Mouse (Mus musculus): ENCODE results near the gene Methig1. TPM values are rescaled to one million over a fixed set of nuclear protein-coding genes. Genes with fewer than 3 reads are reported as not detected.
"Not testable (repeated sequence)": the region's sequence is repeated elsewhere in the genome, so short reads cannot be mapped to it uniquely, and the experiment has no call there.

Gene Methig1
- polyA plus RNA-seq, 1 experiment, result not detected

GRCm38 (mm10) chr15:100325235-100325634, 27.7 kb upstream of the Methig1 start:
- WGBS, result 83% methylated on average over 3 of the region's 3 CpGs
- Histone ChIP-seq H3K4me3 (ENCODE audit: extremely low read depth, insufficient read depth, insufficient read length) (no peak overlapping the region), H3K36me3 (ENCODE audit: control insufficient read depth, insufficient read depth, low read length) (no peaks in the 10 kb centered on the region), H3K27me3 (ENCODE audit: control insufficient read depth, insufficient read depth, low read length) (no peaks in the 10 kb centered on the region), H3K4me1 (ENCODE audit: control insufficient read depth, insufficient read depth, insufficient read length) (no peaks in the 10 kb centered on the region), H3K27ac (ENCODE audit: insufficient read depth, low read length) (no peak overlapping the region)
- no peak for DNase-seq (ENCODE audit: low read depth in 1 of 2, low spot score in 2 of 2)
- no peak for TF ChIP-seq POLR2A (IDR thresholded peaks at IDR 0.05; ENCODE audit: low read depth, low read length)
- TF ChIP-seq CTCF (IDR thresholded peaks at IDR 0.05; ENCODE audit: extremely low read depth, insufficient read depth, insufficient read length, insufficient replicate concordance), result no peak

GRCm38 (mm10) chr15:100328089-100328488, 24.9 kb upstream of the Methig1 start:
- H3K36me3 ChIP-seq (ENCODE audit: control insufficient read depth, insufficient read depth, low read length); H3K4me3 ChIP-seq (ENCODE audit: extremely low read depth, insufficient read depth, insufficient read length); DNase-seq (ENCODE audit: low read depth in 1 of 2, low spot score in 2 of 2); H3K27ac ChIP-seq (ENCODE audit: insufficient read depth, low read length); H3K4me1 ChIP-seq (ENCODE audit: control insufficient read depth, insufficient read depth, insufficient read length); H3K27me3 ChIP-seq (ENCODE audit: control insufficient read depth, insufficient read depth, low read length): not testable (repeated sequence)
- 87% methylated on average over 4 of the region's 4 CpGs for WGBS

GRCm38 (mm10) chr15:100329336-100329735, 23.6 kb upstream of the Methig1 start:
- not testable (repeated sequence) for H3K27me3 ChIP-seq (ENCODE audit: control insufficient read depth, insufficient read depth, low read length); H3K27ac ChIP-seq (ENCODE audit: insufficient read depth, low read length); H3K4me3 ChIP-seq (ENCODE audit: extremely low read depth, insufficient read depth, insufficient read length); H3K36me3 ChIP-seq (ENCODE audit: control insufficient read depth, insufficient read depth, low read length); DNase-seq (ENCODE audit: low read depth in 1 of 2, low spot score in 2 of 2); H3K4me1 ChIP-seq (ENCODE audit: control insufficient read depth, insufficient read depth, insufficient read length)
- WGBS, result 94% methylated on average over 10 of the region's 10 CpGs

- no peaks in the 10 kb centered on the region for H3K4me1 ChIP-seq (ENCODE audit: control insufficient read depth, insufficient read depth, insufficient read length)
- H3K36me3 ChIP-seq (ENCODE audit: control insufficient read depth, insufficient read depth, low read length), result no peaks in the 10 kb centered on the region
- WGBS, result 89% methylated on average over 7 of the region's 7 CpGs
- no peak overlapping the region for H3K4me3 ChIP-seq (ENCODE audit: extremely low read depth, insufficient read depth, insufficient read length)
- no peak for DNase-seq (ENCODE audit: low read depth in 1 of 2, low spot score in 2 of 2)
- no peaks in the 10 kb centered on the region for H3K27me3 ChIP-seq (ENCODE audit: control insufficient read depth, insufficient read depth, low read length)
- H3K27ac ChIP-seq (ENCODE audit: insufficient read depth, low read length), result no peak overlapping the region
- no peak for TF ChIP-seq POLR2A (IDR thresholded peaks at IDR 0.05; ENCODE audit: low read depth, low read length)
- TF ChIP-seq CTCF (IDR thresholded peaks at IDR 0.05; ENCODE audit: extremely low read depth, insufficient read depth, insufficient read length, insufficient replicate concordance), result no peak
Observed at GRCm38 (mm10) chr15:100330739-100331138, 22.2 kb upstream of the Methig1 start.

- H3K4me1 ChIP-seq (ENCODE audit: control insufficient read depth, insufficient read depth, insufficient read length); H3K27me3 ChIP-seq (ENCODE audit: control insufficient read depth, insufficient read depth, low read length); H3K36me3 ChIP-seq (ENCODE audit: control insufficient read depth, insufficient read depth, low read length); DNase-seq (ENCODE audit: low read depth in 1 of 2, low spot score in 2 of 2); H3K27ac ChIP-seq (ENCODE audit: insufficient read depth, low read length); H3K4me3 ChIP-seq (ENCODE audit: extremely low read depth, insufficient read depth, insufficient read length): not testable (repeated sequence)
- WGBS, result 85% methylated on average over 3 of the region's 10 CpGs
Observed at GRCm38 (mm10) chr15:100332077-100332961, 20.6 kb upstream of the Methig1 start.

- TF ChIP-seq CTCF (IDR thresholded peaks at IDR 0.05; ENCODE audit: extremely low read depth, insufficient read depth, insufficient read length, insufficient replicate concordance) (no peak), POLR2A (IDR thresholded peaks at IDR 0.05; ENCODE audit: low read depth, low read length) (no peak)
- no peak within 1 kb of the TSS for H3K27ac ChIP-seq (ENCODE audit: insufficient read depth, low read length)
- no peaks in the 10 kb centered on the region for H3K27me3 ChIP-seq (ENCODE audit: control insufficient read depth, insufficient read depth, low read length)
- no peak for DNase-seq (ENCODE audit: low read depth in 1 of 2, low spot score in 2 of 2)
- H3K4me1 ChIP-seq (ENCODE audit: control insufficient read depth, insufficient read depth, insufficient read length), result no peaks in the 10 kb centered on the region
- H3K4me3 ChIP-seq (ENCODE audit: extremely low read depth, insufficient read depth, insufficient read length), result no peak within 1 kb of the TSS; the same call in 1 of the 2 replicates
- 75% methylated on average over 10 of the region's 10 CpGs for WGBS
- H3K36me3 ChIP-seq (ENCODE audit: control insufficient read depth, insufficient read depth, low read length), result no peaks in the 10 kb centered on the region
Observed at GRCm38 (mm10) chr15:100334629-100335028, 18.3 kb upstream of the Methig1 start, which contains the start of gene Mettl7a3. Gene Mettl7a3 (plus strand): TSS chr15:100334929.

GRCm38 (mm10) chr15:100337328-100337727, 15.6 kb upstream of the Methig1 start:
- H3K36me3 ChIP-seq (ENCODE audit: control insufficient read depth, insufficient read depth, low read length); H3K4me3 ChIP-seq (ENCODE audit: extremely low read depth, insufficient read depth, insufficient read length); H3K4me1 ChIP-seq (ENCODE audit: control insufficient read depth, insufficient read depth, insufficient read length); H3K27ac ChIP-seq (ENCODE audit: insufficient read depth, low read length); H3K27me3 ChIP-seq (ENCODE audit: control insufficient read depth, insufficient read depth, low read length); DNase-seq (ENCODE audit: low read depth in 1 of 2, low spot score in 2 of 2): not testable (repeated sequence)

GRCm38 (mm10) chr15:100337847-100338246, 15.1 kb upstream of the Methig1 start:
- H3K4me3 ChIP-seq (ENCODE audit: extremely low read depth, insufficient read depth, insufficient read length); H3K4me1 ChIP-seq (ENCODE audit: control insufficient read depth, insufficient read depth, insufficient read length); H3K27me3 ChIP-seq (ENCODE audit: control insufficient read depth, insufficient read depth, low read length); H3K36me3 ChIP-seq (ENCODE audit: control insufficient read depth, insufficient read depth, low read length); H3K27ac ChIP-seq (ENCODE audit: insufficient read depth, low read length): not testable (repeated sequence)
- DNase-seq (ENCODE audit: low read depth in 1 of 2, low spot score in 2 of 2), result peak; percentile 11 to 71
- 31% methylated on average over 10 of the region's 10 CpGs for WGBS

GRCm38 (mm10) chr15:100341314-100341980, 11.5 kb upstream of the Methig1 start:
- H3K27me3 ChIP-seq (ENCODE audit: control insufficient read depth, insufficient read depth, low read length); H3K36me3 ChIP-seq (ENCODE audit: control insufficient read depth, insufficient read depth, low read length); H3K27ac ChIP-seq (ENCODE audit: insufficient read depth, low read length); DNase-seq (ENCODE audit: low read depth in 1 of 2, low spot score in 2 of 2); H3K4me1 ChIP-seq (ENCODE audit: control insufficient read depth, insufficient read depth, insufficient read length); H3K4me3 ChIP-seq (ENCODE audit: extremely low read depth, insufficient read depth, insufficient read length): not testable (repeated sequence)
- 85% methylated on average over 4 of the region's 5 CpGs for whole genome bisulfite sequencing

All from spleen, adult 2 months (tissue).